Mouse (Mus musculus) T-helper 17 cell (primary cell): ENCODE data around the gene Rasgef1b.

Experiments used
- in situ Hi-C, 2 experiments: fragments of 300-600 bp; cut with MboI, MseI; formaldehyde crosslinking; loops; 1 replicate in 1 of 2; 2 replicates in 1 of 2; pipeline ENCODE4 v1.15.1; 2025; ENCODE audit warnings: high pct_unique_total_duplicates in 2 of 2

Rasgef1b gene

GRCm38 (mm10) chr5:99606164-99606858, 122.6 kb downstream of the Rasgef1b start:
- in situ Hi-C loops, result no loop called here

GRCm38 (mm10) chr5:99602244-99603023, 126.4 kb downstream of the Rasgef1b start:
- in situ Hi-C loops, result no loop called here

GRCm38 (mm10) chr5:99599376-99599775, 129.5 kb downstream of the Rasgef1b start:
- in situ Hi-C loops, result no loop called here

- in situ Hi-C loops, result no loop called here
Measured at GRCm38 (mm10) chr5:99598470-99599110, 130.3 kb downstream of the Rasgef1b start.

GRCm38 (mm10) chr5:99597701-99598100, 131.2 kb downstream of the Rasgef1b start:
- in situ Hi-C loops, result no loop called here

GRCm38 (mm10) chr5:99591348-99591747, 137.5 kb downstream of the Rasgef1b start:
- in situ Hi-C loops, result no loop called here

- in situ Hi-C loops, result no loop called here
Measured at GRCm38 (mm10) chr5:99590539-99590938, 138.3 kb downstream of the Rasgef1b start.

GRCm38 (mm10) chr5:99587994-99588393, 140.9 kb downstream of the Rasgef1b start:
- in situ Hi-C loops, result no loop called here

- in situ Hi-C loops, result no loop called here
Measured at GRCm38 (mm10) chr5:99587589-99587988, 141.3 kb downstream of the Rasgef1b start.

- in situ Hi-C loops, result no loop called here
Measured at GRCm38 (mm10) chr5:99586287-99586686, 142.6 kb downstream of the Rasgef1b start.

- in situ Hi-C loops, result no loop called here
Measured at GRCm38 (mm10) chr5:99585166-99585898, 143.5 kb downstream of the Rasgef1b start.

- in situ Hi-C loops, result no loop called here
Measured at GRCm38 (mm10) chr5:99584266-99584665, 144.6 kb downstream of the Rasgef1b start.

GRCm38 (mm10) chr5:99582055-99582454, 146.8 kb downstream of the Rasgef1b start:
- in situ Hi-C loops, result no loop called here

- in situ Hi-C loops, result loop anchor here (5.0 kb wide), 1 partner anchor 331 kb away; no protein-coding TSS in a partner anchor
Measured at GRCm38 (mm10) chr5:99578692-99579091, 150.2 kb downstream of the Rasgef1b start.

GRCm38 (mm10) chr5:99575897-99576296, 153.0 kb downstream of the Rasgef1b start:
- in situ Hi-C loops, result loop anchor here (5.0 kb wide), 1 partner anchor 329 kb away; no protein-coding TSS in a partner anchor

GRCm38 (mm10) chr5:99564501-99565323, 164.2 kb downstream of the Rasgef1b start:
- in situ Hi-C loops, result no loop called here

- in situ Hi-C loops, result no loop called here
Measured at GRCm38 (mm10) chr5:99562096-99562495, 166.8 kb downstream of the Rasgef1b start.

GRCm38 (mm10) chr5:99559814-99560213, 169.1 kb downstream of the Rasgef1b start:
- in situ Hi-C loops, result no loop called here

GRCm38 (mm10) chr5:99558231-99558630, 170.6 kb downstream of the Rasgef1b start:
- in situ Hi-C loops, result no loop called here

- in situ Hi-C loops, result no loop called here
Measured at GRCm38 (mm10) chr5:99552645-99553044, 176.2 kb downstream of the Rasgef1b start.
